Mouse (Mus musculus): Measurements from ENCODE around the gene Nxt1.

The Nxt1 gene

GRCm38 (mm10) chr2:148689444-148690140 lies 17.2 kb downstream of the Nxt1 start:
- DNase-seq (ENCODE audit: low spot score) = no peak

GRCm38 (mm10) chr2:148690291-148690690 lies 17.9 kb downstream of the Nxt1 start:
- DNase-seq (ENCODE audit: low spot score) = no peak

GRCm38 (mm10) chr2:148690781-148691180 lies 18.4 kb downstream of the Nxt1 start:
- no peak for DNase-seq (ENCODE audit: low spot score)

- DNase-seq (ENCODE audit: low spot score) = no peak
These were observed 26.2 kb downstream of the Nxt1 start for GRCm38 (mm10) chr2:148698571-148698970.

GRCm38 (mm10) chr2:148706409-148707201 lies 34.2 kb downstream of the Nxt1 start:
- no peak for DNase-seq (ENCODE audit: low spot score)

- DNase-seq (ENCODE audit: low spot score) = no peak
These were observed 34.8 kb downstream of the Nxt1 start for GRCm38 (mm10) chr2:148707202-148707530.

GRCm38 (mm10) chr2:148712326-148712725 lies 39.9 kb downstream of the Nxt1 start:
- DNase-seq (ENCODE audit: low spot score) = no peak

- no peak for DNase-seq (ENCODE audit: low spot score)
These were observed 44.7 kb downstream of the Nxt1 start for GRCm38 (mm10) chr2:148717072-148717471.

GRCm38 (mm10) chr2:148719271-148719995 lies 47.0 kb downstream of the Nxt1 start:
- no peak for DNase-seq (ENCODE audit: low spot score)

All from yolk sac, embryonic 10.5 days (tissue).